Mouse (Mus musculus) heart, embryonic 12.5 days (tissue): ENCODE measurements around the gene Ncdn. TPM values are rescaled to one million over a fixed set of nuclear protein-coding genes. Genes with fewer than 3 reads are reported as not detected.

ENCODE experiments used
- ATAC-seq: fragments of 200-750 bp; cut with Nextera tagmentation; 2 replicates; pipeline ENCODE4 v1.8.0; 2017; ENCODE audit warnings: moderate TSS enrichment, moderate library complexity; ENCODE audit not compliant: insufficient number of reproducible peaks, low FRiP score
- H3K27ac ChIP-seq: fragments of 300-500 bp; sonication (generic); 2 replicates; pipeline ENCODE4 v1.5.1; 2016; ENCODE audit warnings: mild to moderate bottlenecking, moderate library complexity; ENCODE audit not compliant: poor library complexity, severe bottlenecking
- H3K27me3 ChIP-seq: fragments of 300-500 bp; sonication (generic); replicated peaks from 2 replicates; pipeline ENCODE4 v1.6.1; 2016; ENCODE audit warnings: mild to moderate bottlenecking, moderate library complexity
- H3K36me3 ChIP-seq: fragments of 300-500 bp; sonication (generic); 2 replicates; pipeline ENCODE4 v1.6.1; 2016; ENCODE audit warnings: mild to moderate bottlenecking, moderate library complexity
- H3K4me1 ChIP-seq: fragments of 300-500 bp; sonication (generic); replicated peaks from 2 replicates; pipeline ENCODE4 v1.6.1; 2016; ENCODE audit warnings: mild to moderate bottlenecking
- H3K4me2 ChIP-seq: fragments of 300-500 bp; sonication (generic); 2 replicates; pipeline ENCODE4 v1.6.1; 2016; ENCODE audit warnings: mild to moderate bottlenecking, moderate library complexity
- H3K4me3 ChIP-seq: fragments of 300-500 bp; sonication (generic); 2 replicates; pipeline ENCODE4 v1.5.1; 2016; ENCODE audit warnings: mild to moderate bottlenecking
- H3K9ac ChIP-seq: fragments of 300-500 bp; sonication (generic); 2 replicates; pipeline ENCODE4 v1.6.1; 2016; ENCODE audit warnings: mild to moderate bottlenecking, moderate library complexity
- H3K9me3 ChIP-seq: fragments of 300-500 bp; sonication (generic); replicated peaks from 2 replicates; pipeline ENCODE4 v1.6.1; 2016; ENCODE audit warnings: mild to moderate bottlenecking, moderate library complexity
- WGBS: fragments of 180-500 bp; shearing (Covaris S2); methylation state at CpG from one replicate; pipeline ENCODE4 v1.1.7; 2016; 5-methylcytosine and 5-hydroxymethylcytosine counted together
- polyA plus RNA-seq: library from polyadenylated mRNA; unstranded; fragments of >200 nt; fragmentation: Nextera tagmentation; extraction: Ambion mirVana; gene quantifications from 2 replicates; pipeline ENCODE4 v1.2.1, GENCODE M21; 2016

Ncdn gene
- polyA plus RNA-seq, result 31.3 and 32.4 TPM in 2 replicates

DNA sequence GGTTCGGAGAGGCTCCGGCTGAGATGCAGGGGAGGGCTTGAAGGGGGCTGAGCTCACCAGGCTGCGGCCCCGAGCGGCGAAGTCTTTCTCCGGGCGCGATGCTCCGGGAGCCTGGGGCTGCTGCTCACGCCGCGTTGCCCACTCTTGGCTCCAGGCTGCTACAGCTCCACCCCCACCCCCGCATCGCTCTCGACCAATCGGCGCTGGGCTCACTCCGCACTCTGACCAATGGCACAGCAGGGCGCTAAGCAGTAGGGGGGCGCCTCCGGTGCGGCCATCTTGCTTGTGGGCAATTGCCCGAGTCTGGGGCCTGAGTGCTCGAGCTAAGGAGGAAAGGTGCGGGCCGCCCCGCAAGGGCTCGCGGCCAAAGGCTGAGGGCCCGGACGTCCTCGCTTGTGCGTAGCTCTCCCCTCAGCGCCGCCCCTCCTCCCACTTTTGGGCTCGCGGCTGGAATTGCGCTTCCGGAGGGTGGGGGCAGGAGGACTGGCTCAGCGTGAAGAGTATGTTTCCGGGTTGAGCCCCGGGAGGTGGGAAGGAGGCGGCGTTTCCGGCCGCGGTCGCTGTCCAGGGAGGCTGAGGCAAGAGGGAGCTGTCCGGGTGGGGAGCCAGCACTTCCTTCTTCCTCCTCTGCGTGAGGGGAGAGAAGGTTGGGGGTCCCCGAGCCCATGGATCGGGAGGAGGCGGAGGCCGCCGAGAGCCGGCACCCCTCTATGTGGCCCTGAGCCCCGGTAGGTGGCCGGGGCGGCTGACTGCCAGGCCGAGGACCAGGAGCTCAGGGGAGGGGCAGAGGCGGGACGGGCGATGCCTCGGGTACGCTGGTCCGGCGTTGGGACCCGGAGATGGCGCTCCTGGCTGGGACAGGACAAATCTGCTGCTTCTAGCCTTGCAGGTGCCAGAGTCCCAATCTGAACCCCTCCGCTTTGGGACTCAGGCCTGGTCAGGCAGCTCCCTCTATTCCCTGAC is at the start of gene Ncdn, which contains the start of gene AU040320:
TSS of gene Ncdn (minus strand) at position 171 of the 963 bp plus-strand sequence.
TSS of gene AU040320 (plus strand) at position 277 of the 963 bp plus-strand sequence.
- Histone ChIP-seq H3K9me3 (no peaks in the 10 kb centered on the region), H3K27me3 (no peaks in the 10 kb centered on the region), H3K4me3 (peak within 1 kb of the TSS; percentile 86), H3K27ac (peak within 1 kb of the TSS; percentile 89), H3K36me3 (peaks cover 31% of the 10 kb centered on the region), H3K4me1 (peaks cover 34% of the 10 kb centered on the region), H3K9ac (peak within 1 kb of the TSS; percentile 83), H3K4me2 (peak within 1 kb of the TSS; percentile 96)
- under 1% methylated on average over 70 of the region's 71 CpGs for WGBS
- ATAC-seq, result peak; percentile 100

DNA sequence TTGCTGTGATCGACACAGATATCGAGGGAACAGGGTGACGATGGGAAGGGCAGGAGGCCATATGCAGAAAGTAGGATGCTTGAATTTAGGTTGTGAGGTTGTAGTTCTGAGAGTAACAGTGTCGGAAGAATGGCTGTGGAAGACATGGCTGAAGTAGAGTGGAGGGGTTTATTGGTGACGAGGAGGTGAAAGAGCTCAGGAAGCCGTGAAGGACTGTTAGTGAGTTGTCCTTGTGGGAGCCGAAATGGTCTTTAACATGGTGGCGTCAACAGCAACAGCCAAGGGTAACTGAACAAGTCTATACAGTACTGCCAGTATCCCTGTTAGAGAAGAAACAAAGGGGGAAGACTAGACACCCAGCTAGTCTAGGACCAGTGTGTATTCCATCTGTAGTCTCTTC is 48.9 kb upstream of the Ncdn start:
- H3K9ac ChIP-seq, result no peak overlapping the region
- no peaks in the 10 kb centered on the region for H3K36me3 ChIP-seq
- H3K4me2 ChIP-seq, result no peak overlapping the region
- no peaks in the 10 kb centered on the region for H3K27me3 ChIP-seq
- WGBS, result 89% methylated on average over 8 of the region's 8 CpGs
- no peaks in the 10 kb centered on the region for H3K9me3 ChIP-seq
- ATAC-seq, result no peak
- H3K27ac ChIP-seq, result no peak overlapping the region
- peaks cover 15% of the 10 kb centered on the region for H3K4me1 ChIP-seq
- no peak overlapping the region for H3K4me3 ChIP-seq

DNA sequence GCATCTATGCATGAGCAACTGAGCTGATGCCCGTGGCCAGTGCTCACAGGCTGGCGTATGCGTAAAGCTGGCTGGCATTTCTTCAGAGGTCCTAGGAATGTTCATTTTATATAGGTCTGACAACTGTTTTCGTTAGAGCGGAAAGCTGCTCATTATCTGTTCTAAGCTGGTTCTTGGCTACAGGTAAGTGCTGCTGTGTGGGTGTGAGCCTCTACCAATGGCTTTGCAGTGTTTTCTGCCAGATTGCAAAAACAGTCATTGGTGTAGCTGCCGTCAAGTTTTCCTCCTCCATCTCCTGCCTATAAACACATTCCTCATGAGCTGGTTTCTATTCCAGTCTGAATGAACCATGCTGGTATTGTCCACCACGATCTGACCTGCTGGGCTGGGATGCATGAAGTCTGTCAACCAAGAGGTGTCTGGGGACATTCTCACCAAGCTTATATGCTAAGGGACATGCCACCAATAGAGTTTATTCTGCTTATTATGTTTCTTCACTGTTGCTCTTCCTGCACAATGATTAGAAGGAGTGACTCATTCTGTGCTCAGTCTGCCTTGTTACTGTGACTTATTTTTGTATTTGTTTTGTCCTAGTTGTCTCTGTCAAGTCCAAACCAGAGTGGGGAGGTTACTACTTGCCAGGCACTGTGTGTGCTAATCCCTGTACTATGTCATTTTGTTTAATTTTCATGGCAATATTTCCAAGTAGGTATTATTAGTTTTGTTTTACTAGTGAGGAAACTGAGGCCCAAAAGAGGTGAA is 39.3 kb upstream of the Ncdn start:
- no peak overlapping the region for H3K4me3 ChIP-seq
- no peaks in the 10 kb centered on the region for H3K27me3 ChIP-seq
- ATAC-seq, result no peak
- H3K27ac ChIP-seq, result no peak overlapping the region
- no peak overlapping the region for H3K4me2 ChIP-seq
- WGBS, result 86% methylated on average over 7 of the region's 7 CpGs
- H3K4me1 ChIP-seq, result no peaks in the 10 kb centered on the region
- H3K9me3 ChIP-seq, result no peaks in the 10 kb centered on the region
- peaks cover 41% of the 10 kb centered on the region for H3K36me3 ChIP-seq
- no peak overlapping the region for H3K9ac ChIP-seq

DNA sequence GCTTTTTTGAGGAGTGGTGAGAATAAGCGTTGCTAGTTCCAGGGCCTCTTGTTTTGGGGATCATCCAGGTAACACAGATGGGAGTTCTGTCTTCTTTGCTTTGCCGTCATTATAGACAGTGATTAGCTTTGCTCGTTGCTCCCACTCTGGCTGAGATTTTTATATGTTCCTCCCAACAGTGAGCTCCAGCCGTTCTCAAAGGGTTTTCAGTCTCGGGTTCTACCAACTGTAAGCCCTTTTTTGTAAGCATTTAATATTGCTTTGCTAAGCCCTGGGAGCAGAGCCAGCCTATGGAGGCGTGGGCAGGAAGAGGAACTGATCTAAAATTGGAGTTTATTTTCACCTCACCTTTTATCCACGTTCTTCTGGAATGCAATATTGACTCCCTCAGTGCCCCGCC is 29.8 kb upstream of the Ncdn start:
- H3K9ac ChIP-seq, result no peak overlapping the region
- H3K9me3 ChIP-seq, result no peaks in the 10 kb centered on the region
- ATAC-seq, result no peak
- no peak overlapping the region for H3K27ac ChIP-seq
- peaks cover 18% of the 10 kb centered on the region for H3K4me1 ChIP-seq
- no peak overlapping the region for H3K4me3 ChIP-seq
- H3K4me2 ChIP-seq, result no peak overlapping the region
- H3K27me3 ChIP-seq, result no peaks in the 10 kb centered on the region
- 80% methylated on average over 8 of the region's 8 CpGs for WGBS
- 0 out of 2 replicates have a peak, but pooled peaks cover 8% of the 10 kb centered on the region for H3K36me3 ChIP-seq

DNA sequence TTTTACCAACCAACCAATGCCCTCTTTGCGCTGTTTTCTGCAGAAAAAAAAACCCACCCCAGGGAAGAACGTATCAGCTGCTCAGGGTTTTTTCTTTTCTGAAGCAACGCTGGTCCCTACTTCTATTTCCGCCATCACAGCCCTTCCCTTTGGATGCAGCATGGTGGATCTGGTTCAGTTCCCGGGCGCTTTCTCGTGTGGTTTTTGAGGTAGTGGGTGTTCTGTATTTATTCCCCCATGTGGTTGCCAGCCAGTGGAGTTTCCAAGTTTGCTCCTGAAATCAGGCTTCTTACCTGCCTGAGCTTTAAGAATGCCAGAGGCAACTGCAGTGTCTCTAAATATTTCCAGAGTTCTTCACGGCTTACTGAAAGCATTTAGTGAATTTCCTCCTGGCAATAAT is 29.3 kb upstream of the Ncdn start:
- Histone ChIP-seq H3K9me3 (no peaks in the 10 kb centered on the region), H3K9ac (no peak overlapping the region), H3K4me3 (no peak overlapping the region), H3K27ac (no peak overlapping the region), H3K4me1 (peaks cover 18% of the 10 kb centered on the region), H3K36me3 (0 out of 2 replicates have a peak, but pooled peaks cover 5% of the 10 kb centered on the region), H3K27me3 (no peaks in the 10 kb centered on the region), H3K4me2 (no peak overlapping the region)
- ATAC-seq, result no peak
- 84% methylated on average over 8 of the region's 8 CpGs for WGBS

DNA sequence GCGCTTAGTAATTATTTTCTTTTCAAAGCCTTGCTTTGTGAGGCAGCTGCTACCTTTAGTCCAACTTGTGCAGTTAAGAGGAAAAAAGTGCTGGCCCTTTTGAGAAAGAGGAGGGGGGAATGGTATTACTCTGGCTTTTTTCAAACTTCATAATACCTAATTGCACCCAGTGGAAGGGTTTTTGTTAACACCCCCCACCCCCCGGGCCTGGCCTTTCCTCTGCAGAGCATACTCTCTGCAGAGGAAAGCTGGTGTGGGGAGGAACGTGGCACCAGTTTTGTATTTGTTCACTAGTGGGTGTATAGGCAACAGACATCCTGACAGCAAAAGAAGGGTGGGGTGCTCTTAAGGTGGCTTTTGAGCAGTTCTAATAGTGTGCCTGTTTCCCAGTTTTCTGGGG is 28.6 kb upstream of the Ncdn start:
- Histone ChIP-seq H3K4me1 (peaks cover 18% of the 10 kb centered on the region), H3K27ac (no peak overlapping the region)

DNA sequence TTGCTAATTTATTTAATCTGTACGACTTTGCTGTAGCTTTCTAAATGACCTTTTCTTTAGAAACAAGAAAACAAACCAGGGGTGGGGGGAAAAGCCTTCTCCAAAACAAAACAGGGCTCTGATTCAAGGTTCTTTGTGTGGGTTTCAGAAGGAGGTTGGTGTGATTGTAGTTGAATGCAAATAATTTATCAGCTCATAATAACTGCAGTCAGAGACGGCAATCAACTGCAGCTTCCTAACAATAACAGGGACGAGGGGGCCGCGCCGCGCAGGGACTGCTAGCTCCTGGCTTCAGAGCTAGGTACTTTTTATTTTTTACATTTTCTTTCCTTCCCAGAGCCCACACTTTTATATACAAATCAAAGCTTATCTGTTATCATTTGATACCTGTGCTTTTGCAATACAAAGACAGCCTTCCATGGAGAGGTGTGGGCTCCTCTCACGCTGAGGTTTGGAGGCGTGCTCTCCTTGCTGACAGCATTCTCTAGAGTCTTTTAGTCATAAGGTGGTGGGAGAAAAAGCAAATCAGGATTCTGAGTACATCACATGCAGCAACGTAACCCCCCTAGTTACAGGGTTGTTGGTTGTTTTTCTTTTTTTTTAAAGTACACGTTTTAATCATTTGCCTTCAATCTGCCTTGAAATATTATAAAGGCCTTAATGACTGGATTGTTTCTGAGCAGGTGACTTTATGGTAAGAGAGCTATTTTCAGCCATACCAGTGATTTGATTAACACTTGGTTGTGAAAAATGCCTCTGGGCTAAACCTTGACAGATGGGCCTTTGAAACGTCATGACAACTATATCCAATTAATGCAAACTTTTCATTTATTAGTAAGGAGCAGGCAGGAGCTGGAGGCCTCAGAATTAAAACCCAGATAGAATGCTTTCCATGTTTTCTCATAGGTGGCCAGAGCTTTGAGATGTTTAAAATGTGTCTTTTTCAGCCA is 26.9 kb upstream of the Ncdn start:
- 72% methylated on average over 12 of the region's 12 CpGs for WGBS
- Histone ChIP-seq H3K4me1 (peaks cover 18% of the 10 kb centered on the region), H3K9me3 (no peaks in the 10 kb centered on the region), H3K4me2 (no peak overlapping the region), H3K4me3 (no peak overlapping the region), H3K36me3 (no peaks in the 10 kb centered on the region), H3K27me3 (no peaks in the 10 kb centered on the region), H3K27ac (no peak overlapping the region), H3K9ac (no peak overlapping the region)
- no peak for ATAC-seq

More for the DNA sequence above, 28.6 kb upstream of the Ncdn start:
- H3K9ac ChIP-seq, result no peak overlapping the region
- WGBS, result 88% methylated on average over 3 of the region's 3 CpGs
- no peak overlapping the region for H3K4me2 ChIP-seq
- no peaks in the 10 kb centered on the region for H3K27me3 ChIP-seq
- no peak overlapping the region for H3K4me3 ChIP-seq
- ATAC-seq, result no peak
- H3K36me3 ChIP-seq, result 0 out of 2 replicates have a peak, but pooled peaks cover 2% of the 10 kb centered on the region
- no peaks in the 10 kb centered on the region for H3K9me3 ChIP-seq

DNA sequence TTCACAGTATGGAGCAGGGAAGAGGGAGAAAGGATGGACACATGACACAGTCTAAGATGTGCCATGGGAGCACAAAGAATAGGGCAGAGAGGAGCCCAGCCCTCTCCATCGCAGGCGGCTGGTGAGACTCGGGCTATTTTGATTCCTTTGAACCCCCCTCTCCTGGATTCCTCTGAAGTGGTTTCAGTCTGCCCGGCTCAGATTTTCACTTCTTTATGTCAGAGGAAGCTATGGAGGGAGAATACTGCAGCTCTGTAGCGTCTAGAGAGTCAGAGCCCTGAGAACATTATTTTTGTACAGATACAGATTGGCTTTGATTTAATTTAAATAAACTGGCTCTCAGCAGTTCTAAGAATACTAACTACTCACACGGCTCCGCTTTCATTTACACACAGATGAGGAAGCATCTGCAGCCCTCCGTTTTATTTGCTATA is 25.9 kb upstream of the Ncdn start:
- Histone ChIP-seq H3K4me1 (peaks cover 18% of the 10 kb centered on the region), H3K9me3 (no peaks in the 10 kb centered on the region), H3K27ac (no peak overlapping the region; the same call in 1 of the 2 replicates), H3K4me2 (no peak overlapping the region), H3K4me3 (no peak overlapping the region), H3K9ac (no peak overlapping the region), H3K36me3 (no peaks in the 10 kb centered on the region), H3K27me3 (no peaks in the 10 kb centered on the region)
- WGBS, result 43% methylated on average over 8 of the region's 8 CpGs
- no peak for ATAC-seq

DNA sequence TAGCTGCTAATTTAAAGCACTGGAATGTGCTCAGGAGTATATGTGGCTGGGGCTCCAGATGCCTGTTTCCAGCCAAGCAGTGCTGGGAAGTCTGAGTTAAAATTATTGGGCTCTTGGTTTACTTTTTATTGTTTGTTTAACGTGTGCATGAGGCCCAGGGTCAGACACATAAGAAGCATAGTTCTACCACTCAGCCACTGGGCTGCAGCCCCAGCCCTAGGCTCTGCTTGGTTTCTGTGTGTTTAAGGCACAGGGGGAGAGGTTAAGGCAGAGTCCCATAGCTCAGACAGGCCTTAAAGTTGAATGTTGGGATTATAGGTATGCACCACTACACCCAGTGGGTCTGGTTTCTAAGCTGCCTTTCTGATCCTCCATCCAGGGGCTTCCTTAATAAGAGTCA is 21.9 kb upstream of the Ncdn start:
- Histone ChIP-seq H3K9ac (no peak overlapping the region), H3K4me2 (no peak overlapping the region), H3K27ac (no peak overlapping the region), H3K4me1 (peaks cover 14% of the 10 kb centered on the region), H3K27me3 (no peaks in the 10 kb centered on the region), H3K4me3 (no peak overlapping the region), H3K9me3 (no peaks in the 10 kb centered on the region), H3K36me3 (peaks cover 5% of the 10 kb centered on the region)
- WGBS, result 71% methylated on average over 1 of the region's 1 CpGs
- ATAC-seq, result no peak

DNA sequence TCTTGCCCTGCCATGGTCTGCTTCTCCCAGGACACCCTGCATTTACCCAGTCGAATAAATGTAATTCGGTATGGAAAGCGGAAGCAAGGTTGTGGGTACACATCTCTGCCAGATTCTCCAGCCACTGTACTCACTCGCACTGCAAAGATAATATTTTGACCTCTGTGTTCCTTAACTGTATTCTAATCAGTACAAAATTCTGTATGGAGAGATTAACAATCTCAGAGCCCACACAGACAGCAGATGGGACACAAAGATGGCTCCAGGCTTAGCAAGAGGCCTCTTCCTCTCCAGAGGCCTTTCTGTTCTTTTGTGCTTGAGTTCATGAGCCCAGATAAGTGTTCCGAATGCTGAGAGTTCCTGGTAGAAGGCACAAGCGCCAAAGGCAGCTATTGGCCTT is 20.6 kb upstream of the Ncdn start:
- Histone ChIP-seq H3K27ac (no peak overlapping the region), H3K9ac (no peak overlapping the region), H3K9me3 (no peaks in the 10 kb centered on the region), H3K4me1 (peaks cover 3% of the 10 kb centered on the region), H3K4me3 (no peak overlapping the region), H3K4me2 (no peak overlapping the region), H3K27me3 (no peaks in the 10 kb centered on the region), H3K36me3 (peaks cover 11% of the 10 kb centered on the region)
- no peak for ATAC-seq
- WGBS, result 85% methylated on average over 6 of the region's 6 CpGs
